Mouse (Mus musculus) stomach, embryonic 14.5 days (tissue): Measurements from ENCODE around the gene Igtp. TPM values are rescaled to one million over a fixed set of nuclear protein-coding genes. Genes with fewer than 3 reads are reported as not detected.
"Not testable (repeated sequence)": the region's sequence is repeated elsewhere in the genome, so short reads cannot be mapped to it uniquely, and the experiment has no call there.

Experiments used
- ATAC-seq: fragments of 200-750 bp; cut with Nextera tagmentation; 2 replicates; pipeline ENCODE4 v1.8.0; 2017; ENCODE audit warnings: low read depth, moderate TSS enrichment; ENCODE audit not compliant: insufficient number of reproducible peaks, insufficient read depth, low FRiP score
- H3K27ac ChIP-seq: fragments of 300-500 bp; sonication (generic); 2 replicates; pipeline ENCODE4 v1.5.1; 2014; ENCODE audit warnings: mild to moderate bottlenecking, low read length, moderate library complexity, mixed read lengths
- H3K27me3 ChIP-seq: fragments of 300-500 bp; sonication (generic); 2 replicates; pipeline ENCODE4 v1.6.1; 2014; ENCODE audit warnings: low read length, control low read depth, mixed read lengths; ENCODE audit not compliant: control insufficient read depth, insufficient read depth
- H3K36me3 ChIP-seq: fragments of 300-500 bp; sonication (generic); 2 replicates; pipeline ENCODE4 v1.6.1; 2014; ENCODE audit warnings: mild to moderate bottlenecking, control low read depth, low read length, moderate library complexity, mixed read lengths; ENCODE audit not compliant: control insufficient read depth, insufficient read depth
- H3K4me1 ChIP-seq: fragments of 300-500 bp; sonication (generic); 2 replicates; pipeline ENCODE4 v1.6.1; 2014; ENCODE audit warnings: low read length, control low read depth, mixed read lengths; ENCODE audit not compliant: control insufficient read depth, insufficient read depth
- H3K4me2 ChIP-seq: fragments of 300-500 bp; sonication (generic); replicated peaks from 2 replicates; pipeline ENCODE4 v1.6.1; 2014; ENCODE audit warnings: low read depth, low read length, control low read depth
- H3K4me3 ChIP-seq: fragments of 300-500 bp; sonication (generic); 2 replicates; pipeline ENCODE4 v1.5.1; 2014; ENCODE audit warnings: low read depth, low read length, control low read depth
- H3K9ac ChIP-seq: fragments of 300-500 bp; sonication (generic); replicated peaks from 2 replicates; pipeline ENCODE4 v1.6.1; 2014; ENCODE audit warnings: low read depth, mild to moderate bottlenecking, control low read depth, low read length, moderate library complexity, mixed read lengths
- H3K9me3 ChIP-seq: fragments of 300-500 bp; sonication (generic); 2 replicates; pipeline ENCODE4 v1.6.1; 2016; ENCODE audit warnings: low read depth, low read length, control low read depth; ENCODE audit not compliant: control insufficient read depth
- WGBS: fragments of 180-500 bp; shearing (Covaris S2); extraction: QIAGEN DNeasy Blood & Tissue Kit; methylation state at CpG from one replicate; pipeline ENCODE4 v1.1.7; 2014; 5-methylcytosine and 5-hydroxymethylcytosine counted together
- polyA plus RNA-seq: library from polyadenylated mRNA; unstranded; fragments of >200 nt; fragmentation: Nextera tagmentation; extraction: Ambion mirVana; gene quantifications from 2 replicates; pipeline ENCODE4 v1.2.1, GENCODE M21; 2014

Gene Igtp
- polyA plus RNA-seq, 1 experiment from 2014 or later, result 4.7 TPM

- 72% methylated on average over 3 of the region's 3 CpGs for WGBS
- H3K9ac ChIP-seq, result not testable (repeated sequence)
These were observed 35.2 kb downstream of the Igtp start for GRCm38 (mm10) chr11:58234551-58234950.

GRCm38 (mm10) chr11:58235152-58235551, 35.8 kb downstream of the Igtp start:
- H3K4me3 ChIP-seq, result no peak overlapping the region
- WGBS, result 24% methylated on average over 6 of the region's 6 CpGs
- no peak overlapping the region for H3K9ac ChIP-seq
- H3K4me1 ChIP-seq, result no peaks in the 10 kb centered on the region
- ATAC-seq, result no peak
- no peaks in the 10 kb centered on the region for H3K9me3 ChIP-seq
- no peaks in the 10 kb centered on the region for H3K27me3 ChIP-seq
- H3K27ac ChIP-seq, result no peak overlapping the region
- no peak overlapping the region for H3K4me2 ChIP-seq
- H3K36me3 ChIP-seq, result no peaks in the 10 kb centered on the region

More at GRCm38 (mm10) chr11:58234551-58234950, 35.2 kb downstream of the Igtp start:
- ATAC-seq, H3K27me3 ChIP-seq, H3K36me3 ChIP-seq, H3K4me2 ChIP-seq, H3K9me3 ChIP-seq, H3K4me1 ChIP-seq, H3K27ac ChIP-seq, H3K4me3 ChIP-seq: not testable (repeated sequence)

- no peaks in the 10 kb centered on the region for H3K36me3 ChIP-seq
- H3K4me1 ChIP-seq, result no peaks in the 10 kb centered on the region
- 2% methylated on average over 37 of the region's 37 CpGs for WGBS
- H3K9me3 ChIP-seq, result no peaks in the 10 kb centered on the region
- peak overlapping the region; percentile 72 for H3K4me2 ChIP-seq
- no peak overlapping the region for H3K9ac ChIP-seq
- no peaks in the 10 kb centered on the region for H3K27me3 ChIP-seq
- H3K27ac ChIP-seq, result no peak overlapping the region
- peak; percentile 89 for ATAC-seq
- peak overlapping the region; percentile 38 for H3K4me3 ChIP-seq
These were observed 39.8 kb downstream of the Igtp start for GRCm38 (mm10) chr11:58238840-58239791.

DNA sequence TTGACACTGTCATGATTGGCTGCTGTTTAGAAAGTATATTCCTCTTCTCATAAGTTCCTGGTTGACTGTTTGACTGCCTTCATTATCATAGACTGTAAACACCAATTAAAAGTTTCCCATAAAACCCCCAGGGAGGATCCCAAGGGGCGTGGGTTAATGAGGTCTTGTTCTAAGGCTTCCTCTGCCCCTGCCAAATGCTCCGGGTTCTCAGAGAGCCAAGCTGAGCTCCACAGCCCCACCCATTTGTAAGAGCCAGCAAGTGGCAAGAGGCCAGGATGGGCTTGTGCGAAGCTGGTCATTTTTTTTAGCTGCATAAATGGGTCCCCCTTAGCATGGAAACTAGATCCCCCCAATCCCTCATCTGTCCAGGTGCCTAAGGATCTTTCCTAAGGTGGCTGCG, 47.9 kb downstream of the Igtp start:
- Histone ChIP-seq H3K27me3 (no peaks in the 10 kb centered on the region), H3K4me3 (no peak overlapping the region), H3K4me1 (no peaks in the 10 kb centered on the region), H3K36me3 (no peaks in the 10 kb centered on the region), H3K9ac (no peak overlapping the region), H3K4me2 (no peak overlapping the region), H3K9me3 (no peaks in the 10 kb centered on the region), H3K27ac (no peak overlapping the region)
- 49% methylated on average over 4 of the region's 4 CpGs for WGBS
- ATAC-seq, result no peak

DNA sequence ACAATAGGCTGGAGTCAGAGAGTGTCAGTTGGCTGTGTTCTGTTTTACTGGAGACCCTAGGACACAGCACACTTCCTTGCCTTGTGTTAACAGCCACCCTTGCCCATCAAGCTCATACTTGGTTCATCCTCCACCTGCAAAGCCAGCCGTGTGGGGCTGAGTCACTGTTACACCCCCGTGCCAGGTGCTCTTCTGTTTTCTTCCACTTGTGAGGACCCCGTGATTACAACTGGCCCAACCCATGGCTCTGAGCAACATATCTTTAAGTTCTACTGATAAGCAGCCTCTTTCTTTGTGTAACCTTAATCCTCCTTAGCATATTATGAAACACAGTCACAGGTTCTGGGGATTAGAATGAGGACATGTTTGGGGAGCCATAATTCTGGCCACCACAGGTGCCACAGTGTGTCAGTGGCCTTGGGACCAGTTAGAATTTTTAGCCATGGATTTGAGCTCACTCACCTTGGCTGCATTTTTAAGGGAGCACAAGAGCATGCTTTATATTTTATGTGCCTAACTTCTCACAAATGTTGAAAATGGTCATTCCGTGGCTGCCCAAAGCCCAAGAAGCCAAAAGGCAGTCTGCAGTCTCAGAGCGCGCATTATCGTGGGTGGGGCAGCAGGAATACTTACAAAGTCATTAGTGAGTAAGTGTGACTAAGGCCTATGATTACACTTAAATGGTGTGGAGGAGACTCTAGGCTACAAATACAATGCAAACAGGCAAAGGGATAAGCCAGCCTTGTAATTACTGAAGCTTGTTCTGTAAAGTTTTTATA, 50.0 kb downstream of the Igtp start:
- WGBS, result 73% methylated on average over 7 of the region's 7 CpGs
- no peak overlapping the region for H3K4me3 ChIP-seq
- H3K9ac ChIP-seq, result no peak overlapping the region
- no peak overlapping the region for H3K27ac ChIP-seq
- no peaks in the 10 kb centered on the region for H3K9me3 ChIP-seq
- H3K4me2 ChIP-seq, result no peak overlapping the region
- no peak for ATAC-seq
- no peaks in the 10 kb centered on the region for H3K27me3 ChIP-seq
- no peaks in the 10 kb centered on the region for H3K4me1 ChIP-seq
- H3K36me3 ChIP-seq, result no peaks in the 10 kb centered on the region

GRCm38 (mm10) chr11:58250550-58250949, 51.2 kb downstream of the Igtp start:
- H3K9ac ChIP-seq, result no peak overlapping the region
- H3K4me1 ChIP-seq, result no peaks in the 10 kb centered on the region
- H3K4me3 ChIP-seq, result no peak overlapping the region
- ATAC-seq, result no peak
- H3K36me3 ChIP-seq, result no peaks in the 10 kb centered on the region
- no peaks in the 10 kb centered on the region for H3K9me3 ChIP-seq
- H3K27ac ChIP-seq, result no peak overlapping the region
- H3K4me2 ChIP-seq, result no peak overlapping the region
- WGBS, result 54% methylated on average over 5 of the region's 5 CpGs
- no peaks in the 10 kb centered on the region for H3K27me3 ChIP-seq

DNA sequence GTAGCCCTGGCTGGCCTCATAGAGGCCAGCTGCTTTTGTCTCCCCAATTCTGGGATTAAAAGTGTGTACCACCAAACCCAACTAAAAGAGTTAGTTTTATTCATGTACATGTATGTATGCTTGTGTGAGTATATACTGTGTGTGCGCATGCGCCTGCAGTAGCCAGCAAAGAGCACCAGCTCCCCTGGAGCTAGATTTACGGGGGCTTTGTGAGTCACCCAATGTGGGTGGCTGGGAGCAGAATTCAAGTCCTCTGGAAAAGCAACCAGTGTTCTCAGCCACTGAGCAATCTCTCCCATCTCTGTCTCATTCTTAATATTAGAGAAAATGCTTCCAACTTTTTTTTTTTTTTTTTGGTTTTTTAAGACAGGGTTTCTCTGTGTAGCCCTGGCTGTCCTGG, 55.1 kb downstream of the Igtp start:
- no peak for ATAC-seq
- Histone ChIP-seq H3K36me3 (no peaks in the 10 kb centered on the region), H3K4me1 (no peaks in the 10 kb centered on the region), H3K4me2 (no peak overlapping the region), H3K4me3 (no peak overlapping the region), H3K27me3 (no peaks in the 10 kb centered on the region), H3K27ac (no peak overlapping the region), H3K9ac (no peak overlapping the region), H3K9me3 (no peaks in the 10 kb centered on the region)
- 96% methylated on average over 3 of the region's 3 CpGs for WGBS
